Mouse (Mus musculus) limb, embryonic 14.5 days (tissue): ENCODE measurements around the gene Dennd5b. TPM values are rescaled to one million over a fixed set of nuclear protein-coding genes. Genes with fewer than 3 reads are reported as not detected.

Source experiments
- ATAC-seq: fragments of 200-750 bp; cut with Nextera tagmentation; 2 replicates; pipeline ENCODE4 v1.8.0; 2017; ENCODE audit warnings: low read depth, moderate number of reproducible peaks, moderate TSS enrichment; ENCODE audit not compliant: low FRiP score
- DNase-seq: peaks from one replicate; pipeline ENCODE4 v3.0.0-alpha.2; 2015; ENCODE audit warnings: low spot score
- H3K27ac ChIP-seq: fragments of 300-500 bp; sonication (generic); replicated peaks from 2 replicates; pipeline ENCODE4 v1.5.1; 2014; ENCODE audit warnings: low read depth, mild to moderate bottlenecking, low read length, moderate library complexity, mixed read lengths
- H3K27me3 ChIP-seq: fragments of 300-500 bp; sonication (generic); 2 replicates; pipeline ENCODE4 v1.6.1; 2014; ENCODE audit warnings: low read length, mixed read lengths; ENCODE audit not compliant: control insufficient read depth, insufficient read depth
- H3K36me3 ChIP-seq: fragments of 300-500 bp; sonication (generic); 2 replicates; pipeline ENCODE4 v1.6.1; 2014; ENCODE audit warnings: mild to moderate bottlenecking, low read length, moderate library complexity, mixed read lengths; ENCODE audit not compliant: control insufficient read depth, insufficient read depth
- H3K4me1 ChIP-seq: fragments of 300-500 bp; sonication (generic); 2 replicates; pipeline ENCODE4 v1.6.1; 2014; ENCODE audit warnings: antibody characterized with exemption, low read length, mixed read lengths; ENCODE audit not compliant: control insufficient read depth, insufficient read depth
- H3K4me2 ChIP-seq: fragments of 300-500 bp; sonication (generic); replicated peaks from 2 replicates; pipeline ENCODE4 v1.6.1; 2014; ENCODE audit warnings: low read depth, mild to moderate bottlenecking, low read length, moderate library complexity; ENCODE audit not compliant: severe bottlenecking
- H3K4me3 ChIP-seq: fragments of 300-500 bp; sonication (generic); replicated peaks from 2 replicates; pipeline ENCODE4 v1.5.1; 2014; ENCODE audit warnings: low read length
- H3K9ac ChIP-seq: fragments of 300-500 bp; sonication (generic); 2 replicates; pipeline ENCODE4 v1.6.1; 2014; ENCODE audit warnings: mild to moderate bottlenecking, low read depth, low read length, moderate library complexity; ENCODE audit not compliant: severe bottlenecking
- H3K9me3 ChIP-seq: fragments of 300-500 bp; sonication (generic); 2 replicates; pipeline ENCODE4 v1.6.1; 2016; ENCODE audit warnings: low read length; ENCODE audit not compliant: control insufficient read depth
- POLR2A ChIP-seq: fragments of 200-500 bp; IDR thresholded peaks from 2 replicates; pipeline ENCODE4 v1.8.0; 2012; ENCODE audit warnings: inconsistent platforms, mild to moderate bottlenecking, moderate library complexity, borderline replicate concordance; ENCODE audit not compliant: insufficient read depth, insufficient read length; ENCODE audit errors: extremely low read depth
- WGBS: fragments of 180-500 bp; shearing (Covaris S2); extraction: QIAGEN DNeasy Blood & Tissue Kit; methylation state at CpG from one replicate; pipeline ENCODE4 v1.1.7; 2014; 5-methylcytosine and 5-hydroxymethylcytosine counted together
- polyA plus RNA-seq, 2 experiments: library from polyadenylated mRNA; depleted of rRNA in 1 of 2; stranded (reverse) in 1 of 2; unstranded in 1 of 2; fragments of >200 nt; fragmentation: Nextera tagmentation in 1 of 2; extraction: Ambion mirVana in 1 of 2; gene quantifications; 2 replicates each; pipeline versions ENCODE4 v1.2.1 to v1.2.3; 2012 to 2014

The Dennd5b gene
- polyA plus RNA-seq, 2 experiments, result 4.8 to 6.6 TPM

GRCm38 (mm10) chr6:149101943-149102243, 413 bp upstream of the Dennd5b start:
- peak overlapping the region; percentile 89 for H3K9ac ChIP-seq
- H3K36me3 ChIP-seq, result no peaks in the 10 kb centered on the region
- H3K4me3 ChIP-seq, result peak overlapping the region; percentile 87
- H3K27me3 ChIP-seq, result no peaks in the 10 kb centered on the region
- DNase-seq, result no peak
- no peak overlapping the region; the same call in 1 of the 2 replicates for H3K27ac ChIP-seq
- H3K4me2 ChIP-seq, result peak overlapping the region; percentile 83
- TF ChIP-seq POLR2A, result no peak
- H3K4me1 ChIP-seq, result 0 out of 2 replicates have a peak, but pooled peaks cover 2% of the 10 kb centered on the region
- 14% methylated on average over 7 of the region's 7 CpGs for WGBS
- H3K9me3 ChIP-seq, result no peaks in the 10 kb centered on the region
- no peak; the same call in 1 of the 2 replicates for ATAC-seq

GRCm38 (mm10) chr6:149100174-149101075, 1.1 kb downstream of the Dennd5b start:
- Histone ChIP-seq H3K9me3 (no peaks in the 10 kb centered on the region), H3K4me1 (0 out of 2 replicates have a peak, but pooled peaks cover 2% of the 10 kb centered on the region), H3K4me2 (peak overlapping the region; percentile 83), H3K9ac (peak overlapping the region; percentile 89), H3K36me3 (no peaks in the 10 kb centered on the region), H3K27ac (peak overlapping the region; percentile 86), H3K27me3 (no peaks in the 10 kb centered on the region), H3K4me3 (peak overlapping the region; percentile 87)
- no peak for TF ChIP-seq POLR2A
- DNase-seq, result peak; percentile 20
- 5% methylated on average over 19 of the region's 52 CpGs for WGBS
- ATAC-seq, result peak; percentile 45

DNA sequence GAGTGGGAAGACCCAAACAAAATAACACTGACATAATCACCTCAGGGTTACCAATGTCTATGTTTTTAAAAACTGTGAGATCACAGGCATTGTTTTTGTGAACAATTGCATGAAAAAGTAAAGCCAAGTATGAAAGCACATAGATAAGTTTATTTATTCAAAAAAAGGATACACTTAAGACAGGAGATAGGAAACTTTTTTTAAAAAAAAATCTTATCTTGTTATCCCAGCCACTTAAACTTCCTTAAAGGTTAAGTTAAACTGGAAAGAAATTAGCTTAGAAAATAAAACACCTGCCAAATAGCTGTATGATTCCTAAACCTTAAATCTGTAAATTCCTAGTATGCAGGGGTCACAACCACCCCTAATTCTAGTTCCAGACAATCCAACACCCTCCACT, 2.5 kb downstream of the Dennd5b start:
- no peak overlapping the region for H3K27ac ChIP-seq
- no peak overlapping the region for H3K4me2 ChIP-seq
- DNase-seq, result no peak
- TF ChIP-seq POLR2A, result no peak
- 0 out of 2 replicates have a peak, but pooled peaks cover 2% of the 10 kb centered on the region for H3K4me1 ChIP-seq
- no peaks in the 10 kb centered on the region for H3K9me3 ChIP-seq
- no peak overlapping the region for H3K4me3 ChIP-seq
- no peak overlapping the region for H3K9ac ChIP-seq
- no peaks in the 10 kb centered on the region for H3K36me3 ChIP-seq
- H3K27me3 ChIP-seq, result no peaks in the 10 kb centered on the region
- no peak for ATAC-seq

- no peaks in the 10 kb centered on the region for H3K36me3 ChIP-seq
- no peak overlapping the region for H3K4me3 ChIP-seq
- ATAC-seq, result no peak
- H3K4me1 ChIP-seq, result 0 out of 2 replicates have a peak, but pooled peaks cover 2% of the 10 kb centered on the region
- H3K27me3 ChIP-seq, result no peaks in the 10 kb centered on the region
- H3K27ac ChIP-seq, result no peak overlapping the region
- TF ChIP-seq POLR2A, result no peak
- 95% methylated on average over 1 of the region's 1 CpGs for WGBS
- H3K4me2 ChIP-seq, result no peak overlapping the region
- no peak for DNase-seq
- no peaks in the 10 kb centered on the region for H3K9me3 ChIP-seq
- no peak overlapping the region for H3K9ac ChIP-seq
These were observed 4.2 kb downstream of the Dennd5b start for GRCm38 (mm10) chr6:149097276-149097675.

DNA sequence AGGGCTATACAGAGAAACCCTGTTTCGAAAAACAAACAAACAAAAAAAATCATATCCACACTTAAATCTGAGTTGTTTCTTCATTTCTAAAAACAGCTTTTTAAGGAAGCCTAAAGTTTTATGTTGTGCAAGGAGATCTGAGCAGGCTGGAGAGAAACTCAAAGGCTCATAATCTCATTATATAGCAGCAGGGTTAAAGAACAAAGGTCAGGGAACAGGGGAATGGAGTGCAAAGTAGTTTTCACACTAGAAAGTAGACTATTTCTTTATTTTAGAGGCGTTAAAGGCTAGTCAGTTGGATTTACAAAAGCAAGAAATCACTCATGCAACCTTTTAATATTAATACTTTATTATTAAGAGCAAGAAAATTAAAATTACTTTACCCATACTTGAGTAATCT, 5.2 kb downstream of the Dennd5b start:
- no peak overlapping the region for H3K4me2 ChIP-seq
- 86% methylated on average over 2 of the region's 2 CpGs for WGBS
- no peak for ATAC-seq

More for the DNA sequence above, 5.2 kb downstream of the Dennd5b start:
- no peaks in the 10 kb centered on the region for H3K27me3 ChIP-seq
- H3K4me3 ChIP-seq, result no peak overlapping the region
- no peaks in the 10 kb centered on the region for H3K9me3 ChIP-seq
- 0 out of 2 replicates have a peak, but pooled peaks cover 2% of the 10 kb centered on the region for H3K4me1 ChIP-seq
- H3K27ac ChIP-seq, result no peak overlapping the region
- DNase-seq, result no peak
- no peaks in the 10 kb centered on the region for H3K36me3 ChIP-seq
- no peak for TF ChIP-seq POLR2A
- no peak overlapping the region for H3K9ac ChIP-seq
